Mouse (Mus musculus) liver, adult 2 months (tissue): ENCODE results near the gene Dnph1. TPM values are rescaled to one million over a fixed set of nuclear protein-coding genes. Genes with fewer than 3 reads are reported as not detected.

Experiments used
- DNase-seq: peaks from one replicate; pipeline ENCODE4 v3.0.0-alpha.2; 2011; ENCODE audit warnings: low read depth, low spot score; ENCODE audit errors: extremely low read depth
- H3K27ac ChIP-seq: fragments of 200-500 bp; replicated peaks from 2 replicates; pipeline ENCODE4 v1.5.1; 2012; ENCODE audit warnings: low read depth, mild to moderate bottlenecking, control low read depth, inconsistent platforms, low read length; ENCODE audit not compliant: insufficient read depth
- H3K27me3 ChIP-seq: fragments of 200-500 bp; 2 replicates; pipeline ENCODE4 v1.6.1; 2012; ENCODE audit warnings: mild to moderate bottlenecking, moderate library complexity, low read length, inconsistent platforms; ENCODE audit not compliant: control insufficient read depth, insufficient read depth
- H3K36me3 ChIP-seq: fragments of 200-500 bp; 2 replicates; pipeline ENCODE4 v1.6.1; 2012; ENCODE audit warnings: low read length, inconsistent platforms; ENCODE audit not compliant: control insufficient read depth, insufficient read depth
- H3K4me1 ChIP-seq: fragments of 200-500 bp; 2 replicates; pipeline ENCODE4 v1.6.1; 2011; ENCODE audit warnings: low read length; ENCODE audit not compliant: control insufficient read depth, insufficient read depth
- H3K4me3 ChIP-seq: fragments of 200-500 bp; 2 replicates; pipeline ENCODE4 v1.5.1; 2011; ENCODE audit warnings: low read depth, mild to moderate bottlenecking, control low read depth, low read length, moderate library complexity; ENCODE audit not compliant: insufficient read depth
- H3K79me2 ChIP-seq: fragments of 200-500 bp; 2 replicates; pipeline ENCODE4 v1.6.1; 2012; ENCODE audit warnings: inconsistent platforms, mild to moderate bottlenecking, low read length, moderate library complexity; ENCODE audit not compliant: control insufficient read depth, insufficient read depth
- H3K9ac ChIP-seq: fragments of 200-500 bp; 2 replicates; pipeline ENCODE4 v1.6.1; 2012; ENCODE audit warnings: low read depth, mild to moderate bottlenecking, control low read depth, inconsistent platforms, low read length
- CTCF ChIP-seq: fragments of 200-500 bp; IDR thresholded peaks from 2 replicates; pipeline ENCODE4 v1.5.1; 2011; ENCODE audit warnings: low read depth, low read length, control low read depth
- POLR2A ChIP-seq: fragments of 200-500 bp; IDR thresholded peaks from 2 replicates; pipeline ENCODE4 v1.6.1; 2011; ENCODE audit warnings: low read length, control low read depth; ENCODE audit not compliant: insufficient read depth; ENCODE audit errors: extremely low read depth
- WGBS: fragments of 180-500 bp; shearing (Covaris S2); methylation state at CpG from one replicate; pipeline ENCODE4 v1.1.7; 2018; 5-methylcytosine and 5-hydroxymethylcytosine counted together
- polyA plus RNA-seq: library from polyadenylated mRNA; depleted of rRNA; stranded (reverse); fragments of >200 nt; gene quantifications from 2 replicates; pipeline ENCODE4 v1.2.3, GENCODE M21; 2012
- total RNA-seq: library from RNA; depleted of rRNA; stranded (reverse); fragments of >200 nt; gene quantifications from 2 replicates; pipeline ENCODE4 v1.2.3, GENCODE M21; 2014

The Dnph1 gene
- total and polyA plus RNA-seq, 2 experiments: 9.0 to 13.3 TPM

- 90% methylated on average over 12 of the region's 12 CpGs for whole genome bisulfite sequencing
- Histone ChIP-seq H3K4me3 (no peak overlapping the region), H3K79me2 (no peaks in the 10 kb centered on the region), H3K9ac (no peak overlapping the region), H3K4me1 (peaks cover 4% of the 10 kb centered on the region), H3K36me3 (no peaks in the 10 kb centered on the region), H3K27ac (no peak overlapping the region), H3K27me3 (no peaks in the 10 kb centered on the region)
- no peak for TF ChIP-seq POLR2A
- TF ChIP-seq CTCF: no peak
- DNase-seq: no peak
These were observed 47.1 kb downstream of the Dnph1 start for GRCm38 (mm10) chr17:46543661-46544060.

DNA sequence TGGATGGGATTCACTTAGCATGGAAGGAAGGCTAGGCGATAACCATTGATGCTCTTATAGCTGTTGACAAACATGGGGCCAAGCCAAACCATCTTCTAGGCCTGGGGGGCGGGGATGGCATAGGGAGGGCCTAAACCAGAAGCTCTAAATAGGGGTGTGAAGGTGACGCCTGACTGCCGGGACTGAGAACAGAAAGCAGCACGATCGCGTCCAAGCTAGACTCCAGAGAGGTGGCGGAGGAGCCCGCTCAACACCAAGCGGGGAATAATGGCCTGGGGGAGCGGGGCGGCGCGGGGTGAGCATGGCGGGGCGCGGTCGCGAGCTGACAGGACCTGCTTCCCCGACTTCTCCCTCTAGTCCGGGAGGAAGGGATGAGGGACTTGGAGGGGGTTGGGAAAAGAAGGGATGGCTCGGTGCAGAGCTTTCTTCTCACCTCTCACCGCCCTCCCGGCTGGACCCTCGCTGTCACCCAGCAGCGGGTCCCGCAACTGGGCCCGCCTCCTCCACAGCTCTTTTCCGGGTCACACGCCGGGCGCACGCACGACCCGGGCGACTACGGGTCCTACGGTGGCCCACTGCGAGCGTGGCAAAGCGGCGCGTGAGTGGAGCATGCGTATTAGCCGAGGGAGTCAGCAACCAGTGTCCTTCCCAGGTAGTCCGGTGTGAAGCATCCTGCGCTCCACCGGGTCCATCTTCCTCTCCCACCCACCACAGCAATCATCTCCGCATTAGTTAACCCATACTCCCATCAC, 49.5 kb downstream of the Dnph1 start, which contains the start of gene Cul9:
Cul9 (minus strand) TSS at position 576 of the 752 bp plus-strand sequence.
- TF ChIP-seq CTCF (no peak), POLR2A (0 out of 2 replicates have a peak, but pooled peaks have one; percentile 25)
- peak within 1 kb of the TSS; percentile 82 for H3K9ac ChIP-seq
- 3% methylated on average over 49 of the region's 49 CpGs for WGBS
- DNase-seq: peak; percentile 53
- no peaks in the 10 kb centered on the region for H3K36me3 ChIP-seq
- no peaks in the 10 kb centered on the region for H3K27me3 ChIP-seq
- H3K27ac ChIP-seq: no peak within 1 kb of the TSS
- H3K4me1 ChIP-seq: peaks cover 4% of the 10 kb centered on the region
- H3K4me3 ChIP-seq: peak within 1 kb of the TSS; percentile 84
- no peaks in the 10 kb centered on the region for H3K79me2 ChIP-seq

- TF ChIP-seq POLR2A (no peak), CTCF (no peak)
- H3K9ac ChIP-seq: no peak overlapping the region; the same call in 1 of the 2 replicates
- 49% methylated on average over 7 of the region's 7 CpGs for WGBS
These were observed 50.1 kb downstream of the Dnph1 start for GRCm38 (mm10) chr17:46546591-46546990.

DNA sequence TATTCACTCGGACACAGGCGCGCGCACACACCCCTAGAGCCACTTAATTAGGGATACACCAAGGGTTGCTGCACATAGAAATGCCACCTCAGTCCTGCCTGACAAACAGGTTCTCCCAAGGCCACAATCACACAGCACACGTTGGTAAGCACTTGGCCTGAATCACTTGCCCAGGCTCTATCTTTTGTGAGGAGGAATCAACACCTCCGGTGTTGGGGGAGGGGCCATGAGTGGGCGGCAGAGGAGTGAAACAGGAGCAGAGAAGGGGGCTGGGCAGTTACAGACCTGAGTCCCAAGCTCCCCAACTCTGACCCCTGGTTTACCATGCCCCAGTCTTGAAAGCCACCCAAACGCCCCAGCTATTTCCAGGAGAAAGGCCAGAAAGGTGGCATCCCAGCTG, 50.5 kb downstream of the Dnph1 start:
- no peak overlapping the region for H3K9ac ChIP-seq
- H3K79me2 ChIP-seq: no peaks in the 10 kb centered on the region; the same call in 1 of the 2 replicates
- 54% methylated on average over 8 of the region's 8 CpGs for WGBS
- no peaks in the 10 kb centered on the region for H3K27me3 ChIP-seq
- no peak overlapping the region for H3K27ac ChIP-seq
- H3K4me3 ChIP-seq: no peak overlapping the region
- TF ChIP-seq CTCF: no peak
- no peak for TF ChIP-seq POLR2A
- no peaks in the 10 kb centered on the region for H3K36me3 ChIP-seq
- no peak for DNase-seq
- H3K4me1 ChIP-seq: peaks cover 4% of the 10 kb centered on the region

More at GRCm38 (mm10) chr17:46546591-46546990, 50.1 kb downstream of the Dnph1 start:
- DNase-seq: no peak
- H3K36me3 ChIP-seq: no peaks in the 10 kb centered on the region
- no peaks in the 10 kb centered on the region for H3K27me3 ChIP-seq
- peaks cover 4% of the 10 kb centered on the region for H3K4me1 ChIP-seq
- H3K79me2 ChIP-seq: no peaks in the 10 kb centered on the region; the same call in 1 of the 2 replicates
- peak overlapping the region; percentile 84; the same call in 1 of the 2 replicates for H3K4me3 ChIP-seq
- H3K27ac ChIP-seq: no peak overlapping the region

- Histone ChIP-seq H3K36me3 (no peaks in the 10 kb centered on the region), H3K4me3 (no peak overlapping the region), H3K9ac (no peak overlapping the region), H3K27me3 (no peaks in the 10 kb centered on the region), H3K4me1 (peaks cover 4% of the 10 kb centered on the region), H3K79me2 (no peaks in the 10 kb centered on the region; the same call in 1 of the 2 replicates), H3K27ac (no peak overlapping the region)
- 67% methylated on average over 3 of the region's 3 CpGs for WGBS
- DNase-seq: no peak
- TF ChIP-seq CTCF (no peak), POLR2A (no peak)
These were observed 51.4 kb downstream of the Dnph1 start for GRCm38 (mm10) chr17:46547923-46548322.

DNA sequence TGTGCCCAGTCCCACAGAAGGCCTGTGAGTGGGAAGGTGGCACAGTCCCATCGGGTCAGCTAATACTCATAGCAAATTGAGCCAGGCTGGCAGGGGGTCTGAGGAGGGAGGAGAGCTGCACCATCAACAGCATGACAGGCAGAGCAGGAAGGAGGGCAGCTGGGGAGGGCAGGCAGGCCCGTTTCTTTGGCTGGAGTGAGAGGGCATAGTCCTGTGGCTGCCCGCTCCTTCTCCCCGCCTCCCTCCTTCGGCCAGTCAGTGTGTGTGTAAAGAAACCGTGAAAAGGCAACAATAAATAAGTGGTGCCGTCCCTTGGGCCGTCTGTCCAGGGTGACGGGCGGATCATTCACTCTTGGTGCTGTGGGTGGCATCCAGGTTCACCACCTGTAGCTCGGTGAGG, 52.2 kb downstream of the Dnph1 start:
- DNase-seq: no peak
- WGBS: 87% methylated on average over 11 of the region's 11 CpGs

More for the DNA sequence above, 52.2 kb downstream of the Dnph1 start:
- Histone ChIP-seq H3K9ac (no peak overlapping the region), H3K36me3 (no peaks in the 10 kb centered on the region), H3K4me3 (no peak overlapping the region), H3K27me3 (no peaks in the 10 kb centered on the region), H3K27ac (no peak overlapping the region), H3K79me2 (no peaks in the 10 kb centered on the region; the same call in 1 of the 2 replicates), H3K4me1 (peaks cover 4% of the 10 kb centered on the region)
- no peak for TF ChIP-seq CTCF
